Mouse (Mus musculus) midbrain, embryonic 14.5 days (tissue): ENCODE measurements around the gene Tmem129. TPM values are rescaled to one million over a fixed set of nuclear protein-coding genes. Genes with fewer than 3 reads are reported as not detected.
A peak's percentile ranks its signal among the peaks of the same experiment; 100 is the strongest.

Source experiments
- ATAC-seq: fragments of 200-750 bp; cut with Nextera tagmentation; 2 replicates; pipeline ENCODE4 v1.8.0; 2017; ENCODE audit warnings: moderate number of reproducible peaks, moderate library complexity; ENCODE audit not compliant: low FRiP score, low TSS enrichment
- DNase-seq: peaks from one replicate; pipeline ENCODE4 v3.0.0-alpha.2; 2015
- H3K27ac ChIP-seq: fragments of 300-500 bp; sonication (generic); replicated peaks from 2 replicates; pipeline ENCODE4 v1.5.1; 2014; ENCODE audit warnings: mild to moderate bottlenecking, low read depth, low read length, moderate library complexity
- H3K27me3 ChIP-seq: fragments of 300-500 bp; sonication (generic); 2 replicates; pipeline ENCODE4 v1.6.1; 2014; ENCODE audit warnings: low read length, control low read depth, mixed read lengths; ENCODE audit not compliant: control insufficient read depth, insufficient read depth
- H3K36me3 ChIP-seq: fragments of 300-500 bp; sonication (generic); 2 replicates; pipeline ENCODE4 v1.6.1; 2014; ENCODE audit warnings: low read length, control low read depth; ENCODE audit not compliant: control insufficient read depth, insufficient read depth
- H3K4me1 ChIP-seq: fragments of 300-500 bp; sonication (generic); 2 replicates; pipeline ENCODE4 v1.6.1; 2014; ENCODE audit warnings: mild to moderate bottlenecking, antibody characterized with exemption, low read length, control low read depth; ENCODE audit not compliant: control insufficient read depth, insufficient read depth
- H3K4me2 ChIP-seq: fragments of 300-500 bp; sonication (generic); 2 replicates; pipeline ENCODE4 v1.6.1; 2014; ENCODE audit warnings: mild to moderate bottlenecking, low read length, moderate library complexity
- H3K4me3 ChIP-seq: fragments of 300-500 bp; sonication (generic); replicated peaks from 2 replicates; pipeline ENCODE4 v1.5.1; 2014; ENCODE audit warnings: low read depth, low read length
- H3K9ac ChIP-seq: fragments of 300-500 bp; sonication (generic); replicated peaks from 2 replicates; pipeline ENCODE4 v1.6.1; 2014; ENCODE audit warnings: mild to moderate bottlenecking, low read length, moderate library complexity
- H3K9me3 ChIP-seq: fragments of 300-500 bp; sonication (generic); 2 replicates; pipeline ENCODE4 v1.6.1; 2016; ENCODE audit warnings: low read length, control low read depth, mixed read lengths; ENCODE audit not compliant: control insufficient read depth
- WGBS: fragments of 180-500 bp; shearing (Covaris S2); extraction: QIAGEN DNeasy Blood & Tissue Kit; methylation state at CpG from one replicate; pipeline ENCODE4 v1.1.7; 2014; 5-methylcytosine and 5-hydroxymethylcytosine counted together
- polyA plus RNA-seq: library from polyadenylated mRNA; unstranded; fragments of >200 nt; fragmentation: Nextera tagmentation; extraction: Ambion mirVana; gene quantifications from 2 replicates; pipeline ENCODE4 v1.2.1, GENCODE M21; 2014

Tmem129 gene
- polyA plus RNA-seq, 1 experiment from 2014 or later = 31.1 TPM

DNA sequence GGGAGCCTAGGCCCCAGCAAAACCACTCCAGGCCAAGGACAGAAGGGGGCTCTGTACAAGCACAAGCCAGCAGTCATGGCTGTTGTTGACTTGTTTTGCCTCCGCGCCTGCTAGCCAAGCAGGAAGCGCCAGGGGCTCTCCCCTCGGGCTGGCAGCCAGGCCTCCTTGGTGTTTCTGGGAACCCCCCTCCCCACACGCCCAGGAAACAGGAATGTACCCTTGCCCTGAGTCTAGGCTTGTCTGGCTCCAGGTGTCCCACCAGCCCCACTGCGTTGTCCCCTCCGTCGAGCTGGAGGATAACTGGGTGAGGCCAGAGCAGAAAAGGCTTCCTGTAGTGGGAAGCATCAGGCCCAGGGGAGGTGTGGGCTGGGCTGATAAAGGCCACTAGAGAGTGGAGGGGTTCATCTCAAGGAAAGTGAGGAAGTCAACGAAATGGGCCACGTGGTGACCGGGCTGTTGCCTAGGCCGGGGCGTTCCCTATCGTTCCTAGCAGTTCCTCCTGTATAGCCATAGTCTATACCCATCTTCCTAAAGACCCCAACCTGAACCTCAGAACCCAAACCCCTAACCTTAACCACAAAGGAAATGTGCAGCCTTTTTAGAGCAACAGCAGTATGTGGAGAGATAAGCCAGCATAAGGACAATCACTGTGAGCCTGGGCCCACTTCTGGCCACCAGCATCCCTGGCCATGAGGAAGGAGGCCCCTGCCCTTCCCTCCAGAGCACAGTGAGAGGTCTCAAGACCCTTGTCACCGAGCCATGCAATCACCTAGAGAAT, 23.6 kb upstream of the Tmem129 start:
- H3K9ac ChIP-seq = no peak overlapping the region
- H3K36me3 ChIP-seq = no peaks in the 10 kb centered on the region
- WGBS = 78% methylated on average over 15 of the region's 15 CpGs

DNA sequence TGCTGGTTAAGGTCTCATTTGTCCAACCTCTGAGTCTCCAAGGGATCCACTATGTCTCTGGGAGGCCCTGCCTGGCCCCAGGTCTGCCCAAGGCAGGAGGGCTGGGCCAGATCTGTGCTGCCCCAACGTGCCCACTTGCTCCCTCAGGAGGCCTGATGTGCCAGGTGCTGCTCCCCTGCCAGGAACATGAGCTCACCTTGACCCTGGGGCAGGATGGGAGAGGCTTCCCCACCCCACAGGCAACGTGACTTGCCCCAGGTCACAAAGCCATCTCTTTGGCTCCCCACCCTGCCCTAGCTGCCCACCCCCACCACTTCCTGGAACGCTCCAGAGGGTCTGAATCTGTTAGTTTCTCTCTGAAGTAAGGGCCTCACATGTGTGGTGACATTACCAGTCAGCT, 22.8 kb upstream of the Tmem129 start:
- H3K4me2 ChIP-seq = no peak overlapping the region
- no peak overlapping the region for H3K27ac ChIP-seq
- H3K27me3 ChIP-seq = no peaks in the 10 kb centered on the region; the same call in 1 of the 2 replicates
- H3K4me1 ChIP-seq = no peaks in the 10 kb centered on the region
- 71% methylated on average over 3 of the region's 3 CpGs for WGBS
- no peak overlapping the region for H3K9ac ChIP-seq
- ATAC-seq = no peak
- no peaks in the 10 kb centered on the region for H3K9me3 ChIP-seq
- no peak overlapping the region for H3K4me3 ChIP-seq
- no peak for DNase-seq
- H3K36me3 ChIP-seq = no peaks in the 10 kb centered on the region

More for the DNA sequence above, 23.6 kb upstream of the Tmem129 start:
- no peaks in the 10 kb centered on the region; the same call in 1 of the 2 replicates for H3K27me3 ChIP-seq
- no peaks in the 10 kb centered on the region for H3K9me3 ChIP-seq
- no peak for DNase-seq
- no peak overlapping the region for H3K27ac ChIP-seq
- H3K4me2 ChIP-seq = no peak overlapping the region
- H3K4me1 ChIP-seq = no peaks in the 10 kb centered on the region
- no peak for ATAC-seq
- no peak overlapping the region for H3K4me3 ChIP-seq

DNA sequence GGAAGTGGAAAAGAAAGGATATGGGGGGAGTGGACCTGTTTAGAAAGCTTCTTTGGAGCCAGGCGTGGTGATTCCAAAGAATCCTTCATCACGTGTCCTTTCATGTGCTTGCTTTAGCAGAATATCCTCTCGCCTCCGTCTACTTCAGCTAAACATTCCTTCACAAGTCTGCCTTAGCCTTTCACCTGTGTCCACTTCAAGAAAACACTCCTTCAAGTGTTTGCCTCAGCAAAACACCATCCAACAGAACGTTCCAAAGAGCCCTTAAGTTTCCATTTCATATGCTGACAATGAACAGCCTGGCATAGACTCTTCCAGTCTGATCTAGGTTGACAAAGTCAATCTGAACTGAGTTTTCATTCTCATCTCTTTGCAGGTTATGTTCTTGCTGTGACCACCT, 20.0 kb upstream of the Tmem129 start:
- no peaks in the 10 kb centered on the region for H3K4me1 ChIP-seq
- DNase-seq = no peak

DNA sequence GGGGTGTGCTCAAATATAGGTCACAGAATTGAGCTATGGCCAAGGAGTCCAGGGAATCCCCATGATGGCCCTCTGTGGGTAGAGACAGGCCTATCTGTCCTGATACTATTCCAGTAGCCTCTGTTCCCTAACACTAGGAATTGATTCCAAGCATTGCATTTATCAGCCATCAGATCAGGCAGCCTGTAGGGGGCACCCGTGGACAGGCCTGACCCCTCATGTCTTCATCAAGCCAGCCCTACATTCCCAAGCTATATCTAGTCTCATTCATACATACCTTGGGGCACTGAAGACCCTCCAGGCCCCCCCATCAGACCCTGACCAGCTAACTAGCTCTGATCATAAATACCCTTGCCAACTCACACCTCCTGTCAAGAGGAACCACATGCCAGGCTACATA, 17.7 kb upstream of the Tmem129 start:
- Histone ChIP-seq H3K27ac (no peak overlapping the region), H3K4me1 (no peaks in the 10 kb centered on the region), H3K9me3 (no peaks in the 10 kb centered on the region), H3K4me2 (no peak overlapping the region), H3K27me3 (no peaks in the 10 kb centered on the region), H3K9ac (no peak overlapping the region), H3K36me3 (0 out of 2 replicates have a peak, but pooled peaks cover 10% of the 10 kb centered on the region), H3K4me3 (no peak overlapping the region)
- ATAC-seq = no peak
- peak; percentile 77 for DNase-seq
- 0% methylated on average over 1 of the region's 1 CpGs for WGBS

More for the DNA sequence above, 20.0 kb upstream of the Tmem129 start:
- no peak for ATAC-seq
- Histone ChIP-seq H3K9ac (no peak overlapping the region), H3K4me3 (no peak overlapping the region), H3K36me3 (no peaks in the 10 kb centered on the region), H3K9me3 (no peaks in the 10 kb centered on the region), H3K4me2 (no peak overlapping the region), H3K27me3 (no peaks in the 10 kb centered on the region), H3K27ac (no peak overlapping the region)
- 84% methylated on average over 5 of the region's 5 CpGs for WGBS

DNA sequence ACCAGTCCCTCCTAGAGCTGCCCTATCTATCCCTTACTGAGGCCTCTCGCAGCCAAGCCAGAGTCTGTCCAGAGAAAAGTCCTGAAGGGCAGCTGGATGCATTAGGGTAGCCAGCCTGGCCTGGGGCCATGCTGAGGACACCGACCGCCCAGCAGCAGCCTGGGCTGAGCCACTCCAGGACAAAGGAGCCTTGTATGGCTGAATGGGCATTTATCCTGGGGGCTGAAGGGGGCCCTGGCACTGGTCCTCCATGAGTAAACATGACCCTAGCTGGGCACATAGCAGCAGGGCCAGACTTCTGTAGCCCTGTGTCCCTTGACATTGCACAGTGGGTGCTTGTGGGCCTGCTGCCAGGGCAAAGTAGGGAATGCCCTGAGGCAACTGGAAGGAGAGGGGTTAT, 16.2 kb upstream of the Tmem129 start:
- H3K9ac ChIP-seq = no peak overlapping the region
- no peak overlapping the region for H3K4me3 ChIP-seq
- 54% methylated on average over 3 of the region's 3 CpGs for WGBS
- ATAC-seq (no peak; the same call in 1 of the 2 replicates), DNase-seq (peak; percentile 50)
- H3K36me3 ChIP-seq = peaks cover 18% of the 10 kb centered on the region
- no peak overlapping the region for H3K4me2 ChIP-seq
- no peaks in the 10 kb centered on the region for H3K9me3 ChIP-seq
- 0 out of 2 replicates have a peak overlapping the region, but pooled peaks have one; percentile 26 for H3K27ac ChIP-seq
- no peaks in the 10 kb centered on the region for H3K4me1 ChIP-seq
- no peaks in the 10 kb centered on the region for H3K27me3 ChIP-seq

DNA sequence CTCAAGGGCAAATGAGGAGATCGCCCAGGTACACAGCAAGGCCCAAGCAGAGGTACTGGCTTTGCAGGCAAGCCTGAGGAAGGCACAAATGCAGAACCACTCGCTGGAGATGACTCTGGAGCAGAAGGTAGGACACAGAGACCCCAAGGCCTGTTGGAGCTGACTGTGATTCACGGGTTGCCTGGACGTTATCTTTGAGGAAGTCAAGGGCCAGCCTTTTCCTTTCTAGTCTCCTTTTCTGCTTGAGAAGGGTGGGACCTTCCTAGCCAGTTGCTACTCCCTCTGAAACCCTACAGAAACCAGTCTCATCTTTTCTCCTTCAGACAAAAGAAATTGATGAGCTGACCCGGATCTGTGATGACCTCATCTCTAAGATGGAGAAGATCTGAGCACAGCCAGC, 13.4 kb upstream of the Tmem129 start:
- no peaks in the 10 kb centered on the region for H3K27me3 ChIP-seq
- 88% methylated on average over 5 of the region's 5 CpGs for WGBS
- no peaks in the 10 kb centered on the region for H3K4me1 ChIP-seq
- no peak overlapping the region for H3K27ac ChIP-seq
- H3K9me3 ChIP-seq = no peaks in the 10 kb centered on the region
- no peak overlapping the region for H3K4me2 ChIP-seq
- H3K4me3 ChIP-seq = no peak overlapping the region
- no peak overlapping the region for H3K9ac ChIP-seq
- peaks cover 40% of the 10 kb centered on the region for H3K36me3 ChIP-seq
- ATAC-seq = no peak
- DNase-seq = no peak

DNA sequence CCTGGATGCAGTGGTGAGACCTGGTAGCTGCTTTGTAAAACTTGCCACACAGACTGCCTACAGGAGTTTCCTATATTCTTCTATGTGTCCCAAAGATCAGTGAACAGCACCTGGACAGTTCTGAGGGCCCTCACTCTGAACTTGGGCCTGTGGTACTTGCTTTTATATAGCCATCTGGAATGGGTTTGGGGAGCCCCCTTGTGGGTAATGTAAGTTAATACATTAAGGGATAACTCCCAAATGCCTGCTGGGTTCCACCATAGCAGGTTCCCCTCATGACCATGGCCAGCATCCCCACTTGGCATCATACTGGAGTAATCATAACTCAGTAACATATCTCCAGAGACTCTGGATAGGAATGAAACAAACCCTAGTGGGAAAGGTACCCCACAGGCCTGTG, 10.0 kb upstream of the Tmem129 start:
- H3K27me3 ChIP-seq = no peaks in the 10 kb centered on the region
- no peak overlapping the region for H3K4me2 ChIP-seq
- H3K9ac ChIP-seq = no peak overlapping the region
- no peaks in the 10 kb centered on the region for H3K4me1 ChIP-seq
- H3K4me3 ChIP-seq = no peak overlapping the region
- no peak for ATAC-seq
- no peak overlapping the region for H3K27ac ChIP-seq
- no peaks in the 10 kb centered on the region for H3K9me3 ChIP-seq
- DNase-seq = peak; percentile 74
- H3K36me3 ChIP-seq = peaks cover 44% of the 10 kb centered on the region

DNA sequence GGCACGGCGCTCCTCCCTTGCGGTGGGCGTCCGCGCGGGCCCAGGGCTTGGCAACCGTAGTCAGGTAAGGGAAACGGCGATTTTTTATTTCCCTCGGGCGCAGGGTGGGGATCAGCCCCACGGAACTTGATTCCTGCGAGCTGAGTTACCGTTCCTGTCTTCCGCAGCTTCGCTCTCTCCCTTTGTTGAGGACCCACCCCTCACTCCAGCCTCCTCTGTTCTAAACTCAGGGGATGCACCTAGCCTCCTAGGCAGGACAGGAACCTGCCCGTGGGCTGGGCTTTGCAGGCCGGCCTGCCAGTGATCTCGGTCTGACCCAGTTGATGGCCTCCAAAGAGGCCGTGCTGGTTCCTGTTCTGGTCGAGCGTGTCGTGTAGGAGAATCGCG, 441 bp upstream of the Tmem129 start:
- DNase-seq (no peak), ATAC-seq (0 out of 2 replicates have a peak, but pooled peaks have one; percentile 1)
- Histone ChIP-seq H3K4me2 (peak overlapping the region; percentile 94), H3K36me3 (peaks cover 24% of the 10 kb centered on the region), H3K4me3 (peak overlapping the region; percentile 71), H3K27me3 (no peaks in the 10 kb centered on the region), H3K9me3 (no peaks in the 10 kb centered on the region), H3K4me1 (peaks cover 19% of the 10 kb centered on the region), H3K27ac (no peak overlapping the region), H3K9ac (peak overlapping the region; percentile 43)
- under 1% methylated on average over 26 of the region's 26 CpGs for WGBS

DNA sequence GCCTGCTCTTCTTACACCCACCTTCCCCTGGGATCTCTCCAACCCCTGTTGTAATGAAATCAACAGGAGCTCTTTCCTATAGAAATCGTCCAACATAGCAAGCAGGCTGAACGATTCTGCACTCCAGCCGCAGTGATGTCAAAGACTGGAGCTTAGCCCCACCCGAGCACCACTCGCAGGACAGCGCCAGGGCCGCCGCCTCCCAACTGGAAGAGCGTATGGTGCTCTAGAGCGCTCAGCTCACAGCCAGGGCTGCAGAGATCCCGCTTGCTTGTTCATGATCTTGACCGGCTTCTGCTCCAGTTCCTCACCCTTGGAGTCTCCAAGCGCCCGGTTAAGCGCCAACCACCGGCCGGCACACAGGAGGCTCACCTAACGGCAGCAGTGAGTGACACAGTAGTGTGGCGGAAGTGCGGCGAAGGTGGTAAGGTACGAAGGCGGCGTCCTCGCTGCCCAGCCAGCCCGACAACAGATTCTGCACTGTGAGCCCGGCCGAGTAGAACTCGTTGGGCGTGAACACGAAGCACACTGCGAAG, 897 bp downstream of the Tmem129 start:
- peak overlapping the region; percentile 71 for H3K4me3 ChIP-seq
- ATAC-seq (peak; percentile 44), DNase-seq (no peak)
- peak overlapping the region; percentile 94 for H3K4me2 ChIP-seq
- peaks cover 19% of the 10 kb centered on the region for H3K4me1 ChIP-seq
- H3K27me3 ChIP-seq = no peaks in the 10 kb centered on the region
- H3K9ac ChIP-seq = peak overlapping the region; percentile 63
- H3K36me3 ChIP-seq = peaks cover 26% of the 10 kb centered on the region
- H3K9me3 ChIP-seq = no peaks in the 10 kb centered on the region
- WGBS = under 1% methylated on average over 32 of the region's 32 CpGs
- H3K27ac ChIP-seq = peak overlapping the region; percentile 95
